Mouse (Mus musculus) heart, postnatal 10 days (tissue): Measurements from ENCODE around the gene Eef1a2. TPM values are rescaled to one million over a fixed set of nuclear protein-coding genes. Genes with fewer than 3 reads are reported as not detected.

Experiments
- DNase-seq, 2 experiments: peaks; one replicate each; pipeline ENCODE4 v3.0.0; 2021
- intact Hi-C: fragments of 180-260 bp; cut with DNase I; formaldehyde crosslinking; loops from one replicate; pipeline ENCODE4 v1.15.1; 2025
- total RNA-seq, 2 experiments: library from RNA; stranded (reverse); gene quantifications; 2 replicates each; pipeline ENCODE4 v1.2.3; 2021

Gene Eef1a2
- total RNA-seq, 2 experiments from 2014 or later = 640 to 727 TPM

DNA sequence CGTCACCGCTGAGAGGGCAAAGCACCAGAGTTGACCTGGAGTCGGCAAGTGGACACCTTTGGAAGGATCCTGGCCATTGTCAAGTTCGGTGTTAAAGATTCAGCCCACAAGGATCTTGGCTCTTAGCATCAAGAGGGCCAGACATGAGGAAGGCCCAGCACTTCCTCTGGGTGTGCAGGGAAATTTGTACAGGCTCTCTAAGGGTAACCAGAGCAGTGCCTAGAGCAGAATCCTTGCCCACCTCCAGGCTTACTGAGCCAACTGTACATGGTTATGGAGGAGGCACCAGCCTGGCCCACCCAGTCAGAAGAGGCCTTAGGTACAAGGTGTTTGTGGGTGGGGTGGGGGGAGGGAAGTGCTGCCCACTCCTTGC, 21.4 kb downstream of the Eef1a2 start:
- no peak for DNase-seq
- intact Hi-C loops = no loop called here

DNA sequence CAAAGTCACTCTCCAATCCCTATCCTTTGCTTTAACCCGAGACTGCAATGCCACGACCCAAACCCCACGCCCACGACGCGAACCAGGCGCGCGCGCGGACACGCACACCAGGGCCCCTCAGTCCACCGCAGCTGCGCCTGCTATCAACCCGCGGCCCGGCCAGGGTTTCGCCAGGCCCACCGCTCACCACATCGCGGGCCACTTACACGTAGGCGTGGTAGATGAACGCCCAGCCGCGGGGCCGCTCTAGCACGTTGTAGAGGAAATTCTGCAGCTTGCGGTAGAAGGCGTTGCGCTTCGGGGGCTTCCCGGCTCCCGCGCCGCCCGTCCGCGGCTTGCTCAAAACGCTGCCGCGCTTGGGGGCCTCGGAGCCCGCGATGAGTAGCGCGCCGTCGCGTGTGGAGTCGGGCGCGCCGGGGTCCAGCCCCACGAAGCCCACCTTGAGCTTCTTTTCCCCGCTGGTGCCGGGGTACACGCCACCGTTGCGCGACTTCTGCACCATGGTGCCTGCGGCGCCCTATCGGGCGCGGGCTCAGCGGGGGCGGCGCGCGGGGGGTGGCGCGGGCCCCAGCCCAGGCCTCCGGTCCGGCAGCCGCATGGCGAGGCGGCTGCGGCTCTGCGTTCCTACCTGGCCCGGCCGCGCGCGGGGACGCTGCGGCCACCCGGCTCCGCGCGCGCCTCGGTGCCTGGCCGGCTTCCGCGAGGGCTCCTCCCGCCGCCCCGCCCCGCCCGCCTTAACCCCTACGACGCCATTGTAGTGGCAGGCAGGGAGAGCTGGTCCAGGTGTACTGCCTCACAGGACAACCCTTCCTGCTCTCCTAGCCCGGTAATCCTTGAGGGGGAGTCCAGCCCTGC, 22.0 kb downstream of the Eef1a2 start, which contains the start of gene Kcnq2:
Gene Kcnq2 (minus strand): TSS at position 710 of the 855 bp plus-strand sequence.
- DNase-seq = no peak
- intact Hi-C loops = no loop called here

DNA sequence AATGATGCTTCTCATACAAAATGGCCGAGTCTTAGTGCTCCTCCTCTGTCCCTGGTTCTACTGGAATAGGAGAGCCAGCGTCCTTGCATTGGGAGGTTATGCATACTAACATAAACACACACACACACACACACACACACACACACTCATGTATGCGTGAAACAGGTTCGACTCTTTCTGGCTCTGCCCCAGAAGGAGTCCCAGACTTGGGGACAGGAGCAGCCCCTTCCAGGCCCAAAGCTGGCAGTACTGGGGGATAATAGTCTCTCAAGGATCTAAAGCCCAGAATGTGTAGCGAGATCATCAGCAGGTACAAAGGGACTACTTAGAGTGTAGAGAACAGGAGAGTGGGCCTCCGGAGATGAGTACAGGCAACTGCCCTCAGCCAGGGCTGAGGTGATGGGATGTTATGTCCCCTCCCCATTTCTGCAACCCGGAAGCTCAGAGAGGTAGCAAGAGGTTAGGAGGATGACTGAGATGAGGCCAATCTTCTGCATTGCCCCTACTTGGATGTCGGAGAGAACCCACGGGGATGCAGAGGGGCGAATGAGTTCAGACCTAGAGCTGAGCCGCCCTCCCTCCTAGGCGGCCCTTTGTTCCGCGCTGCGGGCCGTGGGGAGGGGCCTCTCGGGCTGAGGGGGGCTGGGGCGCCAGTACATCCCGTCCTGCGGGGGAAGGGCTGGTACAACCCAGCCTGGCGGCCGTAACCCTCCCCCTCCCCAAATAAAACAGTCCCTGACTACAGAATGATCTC, 22.8 kb downstream of the Eef1a2 start:
- no peak for DNase-seq
- intact Hi-C loops = no loop called here

DNA sequence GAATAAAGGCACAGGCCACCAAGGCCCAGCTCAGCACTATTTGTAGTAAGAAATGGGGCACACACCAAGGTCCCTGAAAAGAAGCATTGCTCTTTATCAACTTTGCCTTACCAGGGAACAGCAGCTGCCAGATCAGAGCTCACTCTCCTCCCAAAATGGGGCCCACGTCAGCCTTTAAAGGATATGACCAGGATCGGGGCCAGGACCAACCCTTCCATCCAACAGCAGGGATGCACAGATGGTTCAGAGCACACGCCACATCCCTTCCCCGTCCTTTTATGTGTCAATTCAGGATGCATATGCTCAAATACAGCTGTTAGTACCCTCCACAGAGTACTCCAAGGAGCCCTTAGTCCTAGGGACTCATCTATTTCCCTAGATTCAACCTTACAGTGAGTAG, 26.6 kb downstream of the Eef1a2 start:
- DNase-seq = no peak
- intact Hi-C loops = no loop called here

DNA sequence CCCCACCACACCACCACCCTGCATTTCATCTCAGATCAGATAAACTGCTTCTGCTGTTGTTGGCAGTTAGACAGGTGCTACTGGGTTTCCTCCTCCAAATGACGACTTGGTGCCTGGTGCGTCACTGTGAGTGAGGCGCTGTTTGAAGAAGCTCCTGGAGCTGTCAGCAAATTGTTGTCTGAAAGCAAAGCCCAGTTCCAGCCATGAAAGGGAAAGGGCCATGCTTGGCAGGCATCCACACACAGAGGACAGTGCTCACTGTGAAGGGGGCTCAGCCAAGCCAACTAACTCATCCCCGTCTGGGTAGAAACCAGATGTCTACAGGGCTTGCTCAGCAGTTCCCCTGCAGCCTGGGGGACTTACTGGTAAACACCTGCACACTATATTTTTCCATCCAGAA, 27.9 kb downstream of the Eef1a2 start:
- intact Hi-C loops = no loop called here
- DNase-seq = no peak

DNA sequence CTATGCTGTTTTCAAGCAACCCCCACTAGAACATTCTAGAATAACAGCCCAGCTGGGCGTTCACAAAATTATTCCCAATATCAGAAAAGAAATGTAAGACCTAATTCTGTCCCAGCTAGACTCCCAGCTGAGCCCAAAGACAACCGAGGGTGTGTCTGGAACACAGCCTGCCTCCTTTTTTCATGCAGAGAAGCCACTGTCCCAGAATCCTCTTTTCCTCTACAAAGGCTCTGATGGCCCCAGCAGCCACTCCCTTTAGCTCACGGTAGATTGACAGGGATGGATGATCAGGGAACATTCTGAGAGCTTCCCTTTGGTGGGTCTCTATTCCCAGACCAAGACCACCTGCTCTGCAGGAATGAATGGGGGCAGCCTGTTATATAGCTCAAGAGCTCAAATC, 29.0 kb downstream of the Eef1a2 start:
- intact Hi-C loops = no loop called here
- DNase-seq = no peak

DNA sequence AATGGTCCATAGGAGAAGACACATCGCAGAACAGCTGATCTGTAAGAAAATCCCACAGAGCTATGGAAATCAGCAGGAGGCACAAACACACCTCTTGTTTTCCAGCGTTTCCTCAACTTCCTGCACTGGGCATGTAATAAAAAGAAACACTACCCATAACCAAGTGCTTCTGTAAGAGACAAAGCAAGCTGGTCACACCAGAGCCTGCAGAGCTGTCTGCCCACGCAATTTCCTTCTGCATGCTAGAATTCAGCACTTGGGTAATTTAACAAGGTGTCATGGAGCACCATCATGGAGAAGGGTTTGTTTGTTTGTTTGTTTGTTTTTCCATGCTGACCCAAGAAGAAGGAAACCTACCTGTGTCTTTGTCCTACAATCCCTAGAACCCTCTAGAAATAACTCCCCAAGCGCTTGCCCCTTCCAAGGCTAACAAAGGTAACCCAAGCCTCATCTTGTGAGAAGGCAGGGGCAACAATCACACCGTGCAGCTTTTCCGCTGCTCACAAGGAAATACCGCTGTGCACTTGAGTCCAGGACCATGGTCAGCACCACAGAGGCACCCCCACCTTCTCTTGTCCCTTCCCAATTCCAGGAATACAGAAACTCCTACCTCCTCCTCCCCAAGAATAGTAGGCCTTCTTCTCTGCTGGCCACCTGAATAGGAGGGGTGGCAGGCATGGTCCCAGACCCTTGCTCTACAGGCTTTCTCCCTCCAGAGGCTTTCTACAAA, 30.9 kb downstream of the Eef1a2 start:
- intact Hi-C loops = no loop called here
- DNase-seq = peak in 1 of 2 experiments; percentile 32

DNA sequence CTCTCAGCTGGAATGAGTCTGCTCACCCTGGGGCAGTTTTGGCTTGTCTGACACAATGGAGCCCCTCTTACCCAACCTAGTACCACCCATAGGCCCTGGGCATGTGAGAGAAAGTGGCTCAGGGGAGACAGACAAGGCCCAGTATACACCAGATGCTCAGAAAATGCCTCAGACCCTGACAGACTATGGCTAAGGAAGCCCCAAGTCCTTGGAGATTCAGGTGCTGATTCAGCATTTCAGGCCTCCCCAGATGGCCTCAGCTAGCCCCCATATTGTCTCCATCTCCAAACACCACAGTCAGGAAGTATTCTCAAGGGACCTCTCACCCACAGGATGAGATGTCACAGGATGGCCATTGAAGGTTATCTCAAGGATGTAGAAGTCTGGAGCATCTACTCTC, 34.2 kb downstream of the Eef1a2 start:
- DNase-seq = no peak
- intact Hi-C loops = no loop called here

DNA sequence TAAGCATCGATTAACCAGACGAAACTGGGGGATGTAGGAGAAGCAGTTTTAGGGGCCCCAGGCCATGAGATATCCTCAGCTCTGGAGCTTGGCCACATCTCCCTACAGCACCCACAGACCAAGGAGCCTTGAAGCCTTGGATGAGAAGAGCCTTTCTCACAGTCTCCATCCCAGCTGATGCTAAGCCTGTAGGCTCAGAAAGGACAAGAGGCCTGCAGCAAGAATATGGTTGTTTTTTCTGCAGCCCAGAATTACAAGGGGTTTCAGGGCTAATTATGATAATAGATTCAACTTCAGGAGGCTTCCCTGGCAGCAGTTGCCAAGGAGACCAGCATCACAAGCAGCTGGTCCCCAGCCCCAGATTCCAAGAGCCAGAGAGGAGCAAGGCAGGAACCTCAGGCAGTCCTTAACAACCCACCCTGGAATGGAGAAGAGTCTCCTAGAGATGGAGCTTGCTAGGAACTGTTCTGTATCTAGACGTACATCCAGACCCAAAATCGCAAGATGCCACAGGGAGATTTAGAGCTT, 35.8 kb downstream of the Eef1a2 start:
- DNase-seq = no peak
- intact Hi-C loops = no loop called here

DNA sequence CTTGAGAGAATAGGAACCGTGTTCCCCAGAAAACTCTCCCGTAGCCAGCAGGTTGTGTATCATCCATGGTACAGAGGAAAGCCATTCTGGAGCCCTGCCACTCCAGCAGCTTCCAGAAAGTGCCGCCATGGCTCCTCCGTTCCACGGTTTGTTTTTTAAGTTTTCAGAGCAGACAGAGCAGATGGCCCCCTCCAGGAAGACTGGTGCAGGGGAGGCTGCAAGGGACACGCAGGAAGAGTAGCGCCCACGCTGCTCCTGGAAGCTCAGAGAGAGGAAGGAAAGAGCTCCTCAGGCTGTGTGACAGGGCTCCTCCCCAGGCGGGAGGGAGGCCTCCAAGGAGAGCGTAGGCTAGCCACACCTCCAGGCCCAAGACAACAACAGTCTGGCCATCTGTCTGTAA, 36.9 kb downstream of the Eef1a2 start:
- DNase-seq = peak; percentile 10 to 13
- intact Hi-C loops = no loop called here

DNA sequence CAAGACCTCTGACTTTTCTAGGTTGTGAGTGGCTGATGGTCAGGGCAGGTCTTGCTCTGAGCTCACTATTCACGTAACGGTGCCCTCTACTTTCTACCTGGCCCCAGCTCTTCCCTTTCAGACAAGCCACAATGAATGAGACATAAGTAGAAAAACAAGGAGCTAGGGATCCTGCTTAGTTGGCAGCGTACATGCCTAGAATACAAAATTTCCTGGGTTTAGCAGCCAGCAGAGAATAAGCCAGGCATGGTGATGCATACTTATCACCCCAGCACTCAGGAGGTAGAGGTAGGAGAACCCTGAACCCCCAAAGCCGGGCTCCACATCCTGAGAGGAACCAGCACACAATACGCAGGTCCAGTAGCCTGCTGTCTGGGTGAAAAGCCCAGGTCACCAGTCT, 40.4 kb downstream of the Eef1a2 start:
- intact Hi-C loops = no loop called here

DNA sequence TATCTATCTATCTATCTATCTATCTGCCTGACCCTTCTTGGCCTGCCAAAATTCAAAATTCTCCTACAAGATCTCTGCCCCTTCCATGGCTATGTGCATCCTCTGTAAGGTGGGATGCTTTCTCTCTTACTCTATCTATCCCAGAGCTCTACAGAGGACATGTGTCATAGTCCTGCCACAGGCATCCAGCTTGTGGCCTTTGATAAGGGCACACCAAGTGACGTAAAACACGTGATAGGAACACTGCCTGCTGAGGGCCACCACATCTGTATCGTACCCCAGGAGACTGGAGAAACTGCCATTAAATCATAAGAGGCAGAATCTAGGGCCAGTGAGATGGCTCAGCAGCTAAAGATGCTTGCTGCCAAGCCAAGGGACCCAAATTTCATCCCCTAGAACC, 41.4 kb downstream of the Eef1a2 start:
- DNase-seq = no peak
- intact Hi-C loops = no loop called here

More for the DNA sequence above, 40.4 kb downstream of the Eef1a2 start:
- no peak for DNase-seq

DNA sequence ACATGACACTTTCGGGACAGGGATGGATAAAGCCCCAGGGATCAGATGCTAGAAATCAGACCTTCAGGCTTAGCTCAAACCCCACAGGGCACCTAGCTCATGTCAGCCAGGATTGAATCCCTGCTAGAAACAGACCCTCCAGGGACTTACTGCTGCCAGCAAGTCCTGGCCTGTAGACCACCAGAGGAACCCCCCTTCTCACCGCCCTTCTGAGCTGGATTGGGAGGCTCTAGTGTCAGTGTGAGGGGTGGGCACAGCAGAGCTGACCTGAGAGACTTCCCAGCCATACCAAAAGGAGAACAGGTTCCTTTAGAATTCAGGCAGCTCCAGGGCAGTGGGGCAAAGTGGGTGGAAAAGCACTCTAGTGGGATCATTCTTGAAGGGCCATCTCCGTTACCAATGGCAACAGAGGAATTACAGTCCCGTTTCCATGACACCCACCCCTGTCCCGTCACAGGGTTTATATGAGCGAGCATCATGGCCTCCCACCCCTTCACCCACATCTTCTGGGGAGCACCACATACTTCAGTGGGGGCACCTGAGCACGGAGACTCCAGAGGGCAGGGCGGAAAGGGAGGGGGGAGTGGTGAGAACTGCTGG, 43.0 kb downstream of the Eef1a2 start:
- intact Hi-C loops = no loop called here
- DNase-seq = no peak

DNA sequence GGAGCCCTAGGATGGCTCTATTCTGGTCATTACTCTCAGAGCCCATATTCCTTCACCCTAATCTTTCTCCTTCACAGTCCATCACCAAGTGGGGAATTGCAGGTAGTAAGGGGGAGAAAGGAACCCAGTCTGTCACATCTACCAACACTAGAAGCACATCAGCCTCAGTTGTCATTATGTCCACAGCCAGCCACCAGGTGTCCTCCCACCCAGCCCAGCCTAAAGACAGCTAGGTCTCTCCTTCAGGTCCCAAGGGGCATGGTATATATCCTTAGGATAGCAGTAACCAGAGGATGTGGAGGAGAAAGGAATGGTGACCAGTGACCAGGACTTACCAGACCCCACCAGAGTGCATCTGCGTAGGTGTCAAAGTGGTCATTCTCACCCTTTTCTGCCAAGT, 45.1 kb downstream of the Eef1a2 start:
- intact Hi-C loops = no loop called here
- no peak for DNase-seq

DNA sequence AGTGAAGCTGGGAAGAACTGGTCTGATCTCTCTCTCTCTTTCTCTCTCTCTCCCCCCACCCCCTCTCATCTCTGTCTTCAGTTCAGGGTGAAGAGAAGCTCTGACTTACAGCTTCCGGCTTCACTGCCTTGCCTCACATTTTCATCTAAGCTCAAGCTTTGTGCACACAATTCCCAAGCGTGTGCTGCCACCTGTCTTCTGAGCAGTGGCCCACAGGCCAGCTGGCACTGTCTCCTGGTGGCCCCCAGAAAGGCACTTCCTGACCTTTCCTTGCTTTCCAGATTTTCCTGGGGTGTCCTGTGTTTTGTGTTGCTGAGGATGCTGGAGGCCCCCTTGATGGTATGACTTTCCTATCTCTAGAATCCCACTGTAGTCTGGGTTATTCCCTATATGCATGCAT, 52.7 kb downstream of the Eef1a2 start:
- intact Hi-C loops = no loop called here
- DNase-seq = no peak

DNA sequence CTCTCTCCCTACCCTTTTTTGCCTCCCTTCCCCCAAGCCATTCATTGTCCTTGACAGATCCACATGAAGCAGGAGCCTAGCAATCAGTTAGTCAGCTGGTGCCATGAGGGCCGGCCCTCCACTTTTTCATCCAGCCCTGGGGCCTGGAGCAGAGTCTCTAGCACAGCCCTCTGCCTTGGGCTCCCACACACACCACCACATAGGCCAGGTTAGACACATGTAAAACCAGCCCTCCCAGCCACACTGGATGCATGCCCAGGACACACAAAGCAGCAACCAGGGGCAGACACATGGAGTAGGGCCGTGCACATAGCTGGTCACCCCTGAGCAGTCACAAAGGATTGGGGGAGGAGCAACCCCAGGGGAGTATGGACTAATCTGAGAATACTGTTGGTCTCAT, 54.7 kb downstream of the Eef1a2 start:
- intact Hi-C loops = no loop called here
- DNase-seq = no peak

DNA sequence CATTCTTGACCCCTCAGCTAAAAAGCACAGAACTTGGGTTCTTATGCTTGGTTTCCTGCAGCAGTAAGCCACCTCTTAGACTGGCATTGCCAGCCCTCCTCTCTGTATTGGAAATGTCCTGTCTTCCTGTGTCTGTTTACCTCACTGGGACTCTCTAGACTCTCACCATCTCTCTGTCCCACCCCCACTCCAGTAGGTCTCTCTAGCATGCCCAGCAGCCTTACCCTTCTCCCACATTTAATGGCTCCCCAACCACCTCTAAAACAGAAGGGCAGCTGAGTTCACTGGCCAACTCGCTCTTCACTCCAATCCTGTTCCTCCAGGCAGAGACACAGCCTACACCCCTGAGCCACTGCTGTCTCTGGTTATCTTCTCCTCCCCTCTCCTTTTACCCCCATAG, 55.2 kb downstream of the Eef1a2 start:
- intact Hi-C loops = no loop called here
- no peak for DNase-seq

DNA sequence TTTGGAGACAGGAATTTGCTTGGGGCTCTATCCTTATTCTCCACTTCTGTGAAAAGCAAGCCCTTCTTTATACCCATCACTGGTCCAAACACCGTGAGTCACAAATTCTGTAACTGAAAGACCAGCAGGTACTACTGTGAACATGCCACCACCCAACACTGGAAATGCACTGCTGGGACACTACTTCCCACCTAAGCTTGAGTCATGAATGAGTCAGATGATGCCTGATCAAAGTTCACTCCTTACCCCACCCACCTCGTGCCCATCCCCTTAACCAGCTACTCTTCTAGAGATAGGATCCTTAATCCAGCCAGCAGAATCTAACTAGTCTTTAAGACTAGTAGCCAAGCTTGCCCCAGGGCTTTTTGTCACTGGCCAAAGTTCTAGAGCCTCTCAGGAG, 56.7 kb downstream of the Eef1a2 start:
- no peak for DNase-seq
- intact Hi-C loops = no loop called here
